Mouse (Mus musculus) cerebral cortex, adult 2 months (tissue): Measurements from ENCODE around the gene Lpo.

Experiments
- WGBS: fragments of 180-500 bp; shearing (Covaris S2); methylation state at CpG from one replicate; pipeline ENCODE4 v1.1.7; 2018; 5-methylcytosine and 5-hydroxymethylcytosine counted together

Lpo gene

DNA sequence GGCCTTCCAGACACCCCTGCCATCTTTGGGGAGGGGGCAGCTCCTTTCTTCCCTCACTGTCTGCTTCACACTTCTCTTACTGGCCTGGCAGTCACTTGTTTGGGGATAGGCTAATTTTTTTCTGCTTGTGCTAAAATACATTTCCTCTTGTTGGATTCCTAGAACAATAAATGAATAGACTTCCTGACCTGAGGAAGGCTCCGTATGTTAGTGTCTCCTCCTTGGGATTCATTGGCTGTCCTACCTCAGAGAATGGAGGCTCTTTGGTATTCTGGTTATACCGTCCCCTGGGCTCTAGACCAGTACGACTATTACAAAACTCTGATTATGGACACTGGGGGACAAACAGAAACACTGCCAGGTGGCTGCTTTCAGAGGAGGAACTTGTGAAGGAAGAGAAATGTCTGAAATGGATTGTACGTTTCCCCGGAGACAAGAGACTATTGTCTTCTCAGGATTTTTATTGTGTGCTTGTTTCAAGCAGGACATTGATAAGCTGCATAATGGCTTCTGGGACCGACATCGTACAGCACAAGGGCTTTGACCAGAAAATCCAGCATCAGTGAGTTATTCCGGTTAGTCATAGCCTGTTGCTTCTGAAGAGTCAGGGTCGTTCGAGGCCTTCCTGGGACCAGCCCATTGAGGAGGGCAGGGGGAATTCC lies at the start of gene Lpo:
Gene Lpo, minus strand, starts transcription at position 51 of the 662 bp plus-strand sequence.
- 52% methylated on average over 10 of the region's 10 CpGs for WGBS

- WGBS, result 85% methylated on average over 6 of the region's 6 CpGs
Observed at GRCm38 (mm10) chr11:87875436-87875835, 47.3 kb upstream of the Lpo start, which contains the start of gene Epx. TSS of gene Epx (minus strand) at chr11:87875536.

DNA sequence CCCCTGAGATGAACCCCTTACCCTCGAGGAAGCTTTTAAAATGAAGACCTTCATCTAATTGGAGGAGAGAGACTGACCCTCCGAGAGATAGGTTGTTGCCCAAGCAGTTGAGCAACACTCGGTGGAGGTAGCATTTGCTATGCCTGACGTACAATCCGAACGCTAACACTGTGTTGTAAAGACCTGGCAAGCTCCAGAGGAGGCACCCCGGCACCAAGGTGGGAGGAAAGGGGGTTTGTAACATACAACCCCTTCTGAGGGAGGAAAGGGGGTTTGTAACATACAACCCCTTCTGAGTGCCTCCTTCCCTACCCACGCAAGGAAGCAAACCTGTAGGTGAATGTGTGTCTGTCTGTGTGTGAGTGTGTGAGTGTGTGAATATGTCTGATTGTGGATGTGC lies 43.7 kb upstream of the Lpo start:
- WGBS, result 39% methylated on average over 8 of the region's 8 CpGs

DNA sequence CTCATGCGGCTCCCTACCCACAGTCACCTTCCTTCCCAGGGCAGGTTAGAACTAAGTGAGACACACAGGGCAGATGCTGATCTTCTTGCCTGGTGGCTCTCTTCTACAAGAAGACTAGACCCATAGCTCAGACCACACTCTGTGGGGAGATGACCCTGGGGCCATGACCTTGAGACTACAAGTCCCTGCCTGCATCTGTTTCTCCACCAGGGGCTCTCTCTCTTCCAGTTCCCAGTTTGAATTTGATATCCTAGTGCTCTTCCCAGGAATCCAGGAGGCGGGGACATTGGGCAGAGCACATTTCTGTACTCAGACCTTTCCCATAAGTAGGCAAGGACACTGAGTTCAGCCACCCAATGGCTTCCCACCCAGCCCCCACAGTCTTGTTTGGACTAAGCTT lies 42.0 kb upstream of the Lpo start:
- WGBS, result 92% methylated on average over 2 of the region's 2 CpGs

- 88% methylated on average over 1 of the region's 2 CpGs for WGBS
Observed at GRCm38 (mm10) chr11:87866891-87867290, 38.8 kb upstream of the Lpo start.

GRCm38 (mm10) chr11:87862805-87863204 lies 34.7 kb upstream of the Lpo start:
- WGBS, result 95% methylated on average over 13 of the region's 13 CpGs

GRCm38 (mm10) chr11:87860426-87860825 lies 32.3 kb upstream of the Lpo start:
- WGBS, result 91% methylated on average over 9 of the region's 9 CpGs

DNA sequence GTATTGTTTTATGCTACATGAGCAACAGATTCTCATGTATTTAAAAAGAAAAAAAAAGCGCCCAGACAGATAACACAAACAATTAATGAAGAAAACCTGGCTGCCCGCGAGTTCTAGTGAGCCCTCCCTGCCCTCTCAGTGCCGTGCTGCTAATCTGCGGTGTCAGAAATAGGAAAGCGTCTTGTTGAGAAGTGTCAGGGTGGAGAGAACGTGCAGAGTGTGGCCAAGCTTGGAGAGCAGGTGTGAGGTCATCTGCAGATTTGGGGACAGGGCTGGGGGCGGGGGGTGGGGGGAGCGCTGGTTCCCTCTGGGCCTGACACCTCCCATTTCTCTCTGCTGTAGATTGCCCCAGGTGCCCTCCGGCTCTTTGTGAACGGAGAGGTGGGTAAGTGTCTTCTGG lies 31.2 kb upstream of the Lpo start:
- WGBS, result 94% methylated on average over 11 of the region's 11 CpGs

- 88% methylated on average over 7 of the region's 7 CpGs for WGBS
Observed at GRCm38 (mm10) chr11:87854550-87854949, 26.5 kb upstream of the Lpo start.

GRCm38 (mm10) chr11:87853597-87853954 lies 25.5 kb upstream of the Lpo start:
- 20% methylated on average over 8 of the region's 8 CpGs for WGBS

DNA sequence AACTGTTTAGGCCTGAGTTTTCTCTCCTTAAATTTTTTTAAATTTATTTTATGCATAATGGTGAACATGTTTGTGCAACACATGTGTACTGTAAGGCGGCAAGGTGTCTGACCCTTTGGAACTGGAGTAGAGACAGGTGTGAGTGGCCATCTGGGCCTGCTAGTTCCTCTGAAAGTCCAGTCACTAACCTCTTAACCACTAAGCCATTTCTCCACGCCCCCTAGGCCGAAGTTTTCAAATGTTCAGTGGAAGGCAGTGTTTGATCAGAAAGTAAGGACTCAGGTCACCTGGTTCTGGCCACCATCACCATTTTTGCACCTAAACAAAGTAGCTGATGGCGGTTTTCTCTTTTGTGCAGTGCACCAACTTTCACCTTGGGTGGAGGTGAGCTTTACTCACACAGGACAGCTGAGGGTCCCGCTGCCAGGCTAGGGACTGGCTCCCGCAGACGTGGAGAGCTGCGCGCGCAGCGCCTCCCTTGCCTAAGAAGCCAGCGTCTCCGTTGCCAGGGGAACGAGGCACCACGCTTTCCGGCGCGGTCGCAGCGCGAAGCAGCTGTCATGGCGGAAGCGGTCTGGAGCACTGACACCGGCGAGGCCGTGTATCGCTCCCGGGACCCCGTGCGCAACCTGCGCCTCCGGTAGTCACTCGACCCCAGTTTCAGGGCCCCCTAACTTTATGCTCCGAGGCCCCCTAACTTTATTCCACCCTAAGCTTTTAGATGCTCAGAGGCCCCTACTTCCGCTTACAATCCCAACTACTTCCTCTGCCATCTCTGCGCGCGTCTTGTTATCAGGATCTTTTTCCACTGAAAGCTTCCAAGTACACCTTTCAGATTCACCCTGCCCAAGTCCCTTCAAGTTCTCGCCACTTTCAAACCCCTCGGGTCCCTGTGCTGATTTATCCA lies 24.9 kb upstream of the Lpo start, which contains the start of gene Mks1:
Gene Mks1, plus strand, starts transcription at position 526 of the 907 bp plus-strand sequence.
- 3% methylated on average over 40 of the region's 40 CpGs for WGBS

- WGBS, result 68% methylated on average over 6 of the region's 6 CpGs
Observed at GRCm38 (mm10) chr11:87847884-87848283, 19.8 kb upstream of the Lpo start.

GRCm38 (mm10) chr11:87846968-87847600 lies 19.0 kb upstream of the Lpo start:
- 89% methylated on average over 12 of the region's 12 CpGs for whole genome bisulfite sequencing

- 87% methylated on average over 3 of the region's 3 CpGs for WGBS
Observed at GRCm38 (mm10) chr11:87841436-87841835, 13.3 kb upstream of the Lpo start.

GRCm38 (mm10) chr11:87840676-87841075 lies 12.6 kb upstream of the Lpo start:
- 63% methylated on average over 8 of the region's 8 CpGs for WGBS

DNA sequence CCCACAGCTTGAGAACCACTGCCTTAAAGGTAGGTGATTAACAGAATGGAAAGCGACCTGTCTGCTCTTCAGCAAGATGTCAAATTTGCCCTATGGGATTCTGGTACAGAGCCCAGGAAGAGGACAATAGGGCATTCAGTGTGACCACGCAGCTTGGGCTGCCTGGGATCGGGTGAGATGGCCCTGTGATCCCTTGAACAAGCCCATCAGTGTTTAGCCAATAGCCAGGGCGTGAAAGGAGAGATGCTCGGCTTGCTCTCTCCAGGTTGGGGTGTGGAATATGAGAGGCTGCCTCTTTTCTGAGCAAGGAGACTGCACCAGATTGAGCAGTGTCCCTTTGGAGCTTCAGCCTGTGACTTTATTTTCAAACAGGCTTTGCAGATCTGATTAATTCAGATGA lies 6.6 kb downstream of the Lpo start:
- 64% methylated on average over 5 of the region's 5 CpGs for WGBS

- 42% methylated on average over 4 of the region's 4 CpGs for WGBS
Observed at GRCm38 (mm10) chr11:87817443-87817773, 10.7 kb downstream of the Lpo start.

DNA sequence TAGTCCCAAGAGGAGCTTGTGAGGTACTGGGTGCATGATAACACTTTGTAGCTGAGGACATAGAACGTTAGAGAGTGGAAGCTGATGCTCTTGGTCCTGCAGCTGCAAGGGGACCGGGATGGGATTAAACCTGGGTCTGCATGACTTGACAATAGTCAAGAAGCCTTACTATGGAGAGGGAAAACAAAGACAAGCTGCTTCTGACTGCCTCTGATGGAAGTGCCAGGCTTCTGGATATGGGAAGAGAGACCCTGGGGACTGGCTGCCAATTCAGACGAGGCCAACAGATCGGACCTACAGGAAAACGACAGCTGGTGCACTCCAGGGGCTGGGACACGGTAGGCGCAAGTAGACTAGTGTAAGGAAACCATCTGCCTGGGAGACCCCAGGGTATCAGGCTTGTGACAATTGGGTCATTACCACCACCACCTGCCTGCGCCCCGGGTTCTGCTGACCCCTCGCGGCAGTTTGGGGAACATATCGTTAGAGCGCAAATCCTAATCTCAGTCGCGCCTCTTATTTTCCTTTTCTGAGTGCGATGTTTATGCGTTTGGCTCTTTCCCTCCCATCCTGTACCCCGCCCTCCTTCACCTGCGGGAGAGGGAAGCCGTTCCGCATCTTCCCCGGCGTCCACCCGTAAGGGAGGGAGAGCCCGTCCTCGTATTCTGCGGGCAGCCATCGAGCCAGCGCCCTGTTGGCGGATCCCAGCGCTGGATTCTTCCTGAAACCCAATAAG lies 11.2 kb downstream of the Lpo start:
- WGBS, result 5% methylated on average over 31 of the region's 31 CpGs

- 81% methylated on average over 8 of the region's 8 CpGs for WGBS
Observed at GRCm38 (mm10) chr11:87814831-87815230, 13.3 kb downstream of the Lpo start.

- 35% methylated on average over 4 of the region's 4 CpGs for WGBS
Observed at GRCm38 (mm10) chr11:87811396-87811795, 16.7 kb downstream of the Lpo start.

DNA sequence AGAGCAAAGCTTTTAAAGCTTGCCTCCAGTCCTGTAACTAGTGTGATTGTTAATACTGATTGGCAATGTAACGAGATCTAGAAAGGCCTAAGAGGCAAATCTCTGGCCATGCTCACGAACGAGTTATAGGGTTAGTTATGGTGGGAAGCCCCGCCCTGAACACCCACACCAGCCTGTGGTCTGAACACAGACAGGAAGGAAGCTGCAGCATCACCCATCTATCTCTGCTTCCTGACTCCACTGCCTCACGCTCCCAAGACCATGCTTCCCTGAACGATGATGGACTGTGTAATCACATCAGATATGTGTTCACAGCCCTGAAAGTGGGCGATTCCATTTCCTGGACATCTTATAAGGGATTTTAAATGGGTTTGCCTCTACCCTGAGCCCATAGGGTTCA lies 19.9 kb downstream of the Lpo start:
- WGBS, result 82% methylated on average over 7 of the region's 7 CpGs

DNA sequence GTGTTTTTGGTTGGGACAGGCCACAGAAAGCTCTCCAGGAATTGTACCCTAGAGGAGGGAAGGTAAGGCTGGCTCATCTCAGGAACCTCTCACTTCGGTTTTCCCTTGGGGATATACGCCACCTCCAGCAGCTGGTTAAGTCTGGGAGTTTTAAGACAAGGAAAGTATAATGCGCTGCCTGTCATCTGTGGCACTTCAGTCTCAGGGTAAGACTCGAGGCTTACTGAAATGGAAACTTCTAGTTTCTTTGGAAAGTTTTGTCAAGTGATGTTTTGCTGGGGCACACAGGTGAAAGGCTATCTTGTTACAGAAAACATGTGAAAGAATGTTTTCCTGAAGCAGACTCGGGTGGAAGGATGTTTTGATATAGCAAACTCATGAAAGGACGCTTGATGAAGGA lies 20.7 kb downstream of the Lpo start:
- 86% methylated on average over 6 of the region's 6 CpGs for WGBS
